Mouse (Mus musculus) heart, postnatal 25 days (tissue): ENCODE measurements at regions not wholly inside any gene's neighbourhood (a gene's known extent, or its start where the extent isn't known, plus 50 kb on each side); places are given as distances from the start of the nearest gene placed in this dataset.

Source experiments
- DNase-seq: peaks from one replicate; pipeline ENCODE4 v3.0.0; 2022; ENCODE audit warnings: low spot score
- intact Hi-C: fragments of 180-260 bp; cut with DNase I; formaldehyde crosslinking; loops from one replicate; pipeline ENCODE4 v1.15.1; 2025

DNA sequence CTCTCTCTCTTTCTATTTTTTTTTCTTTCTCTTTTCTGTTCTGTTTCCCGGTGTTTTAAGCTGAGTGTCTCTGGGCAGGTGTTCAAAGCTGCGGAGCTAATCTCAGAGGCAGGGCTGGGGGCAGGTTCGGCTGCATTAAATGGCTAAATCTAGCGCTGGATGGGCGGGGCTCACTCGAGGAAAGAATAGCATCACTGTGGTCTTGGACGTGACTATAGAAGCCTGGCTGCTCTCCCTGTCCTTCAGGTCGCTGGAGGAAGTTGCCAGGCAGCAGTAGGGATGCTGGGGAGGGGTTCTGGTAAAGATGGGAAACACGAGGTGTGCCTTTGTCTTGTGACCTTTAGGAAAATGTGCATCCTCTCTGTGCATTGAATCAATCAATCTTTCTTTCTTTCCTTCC is 88.0 kb upstream of the Runx3 start:
- intact Hi-C loops = loop anchor here (5.0 kb wide), 1 partner anchor 85 kb away; no protein-coding TSS in a partner anchor
- no peak for DNase-seq

DNA sequence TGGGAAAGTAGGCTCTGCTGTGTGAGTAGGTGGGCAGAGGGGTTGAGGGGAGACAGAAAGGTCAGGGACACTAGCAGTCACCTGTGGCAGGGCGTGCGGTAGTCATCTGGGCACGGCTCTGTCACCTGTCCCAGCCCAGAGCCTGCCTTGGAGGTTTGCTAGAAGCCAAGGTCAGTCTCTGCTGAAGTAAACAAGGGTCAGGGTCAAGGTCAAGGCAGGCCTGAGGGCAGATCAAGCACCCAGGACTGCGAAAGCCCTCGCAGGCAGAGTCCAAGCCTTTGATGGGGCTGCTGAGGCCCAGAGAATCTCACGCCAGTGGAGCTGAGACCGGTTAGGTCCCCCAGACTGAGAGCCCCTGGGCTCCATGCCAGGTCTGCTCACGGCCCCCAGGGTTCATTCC is 87.2 kb upstream of the Runx3 start:
- intact Hi-C loops = loop anchor here (5.0 kb wide), 1 partner anchor 86 kb away; no protein-coding TSS in a partner anchor
- DNase-seq = no peak

- no peak for DNase-seq
- intact Hi-C loops = loop anchor here (5.0 kb wide), 1 partner anchor 87 kb away; no protein-coding TSS in a partner anchor
Measured at GRCm38 (mm10) chr4:135034406-135034805, 86.0 kb upstream of the Runx3 start.

- DNase-seq = no peak
- intact Hi-C loops = no loop called here
Measured at GRCm38 (mm10) chr4:135036764-135037163, 83.7 kb upstream of the Runx3 start.

- DNase-seq = no peak
- intact Hi-C loops = no loop called here
Measured at GRCm38 (mm10) chr4:135039234-135039633, 81.2 kb upstream of the Runx3 start.

DNA sequence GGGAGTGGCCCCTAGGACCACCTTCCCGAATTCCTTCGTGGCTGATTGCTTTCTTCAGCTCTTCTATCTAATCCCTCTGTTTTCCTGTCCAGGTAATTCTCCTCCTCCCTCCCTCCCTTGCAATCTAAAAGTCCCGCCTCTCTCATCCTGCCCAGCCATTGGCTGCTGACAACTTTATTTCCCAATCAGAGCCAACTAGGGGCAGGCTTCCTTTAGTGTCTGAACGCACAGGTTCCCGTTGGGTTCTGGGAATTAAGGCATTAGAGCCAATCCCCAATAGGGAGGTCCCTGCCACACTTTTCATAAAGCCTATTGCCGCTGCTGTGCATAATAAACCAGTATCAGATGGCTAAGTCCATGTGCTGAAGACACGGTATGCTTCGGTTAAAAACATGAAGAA is 78.5 kb upstream of the Runx3 start:
- no peak for DNase-seq
- intact Hi-C loops = no loop called here

DNA sequence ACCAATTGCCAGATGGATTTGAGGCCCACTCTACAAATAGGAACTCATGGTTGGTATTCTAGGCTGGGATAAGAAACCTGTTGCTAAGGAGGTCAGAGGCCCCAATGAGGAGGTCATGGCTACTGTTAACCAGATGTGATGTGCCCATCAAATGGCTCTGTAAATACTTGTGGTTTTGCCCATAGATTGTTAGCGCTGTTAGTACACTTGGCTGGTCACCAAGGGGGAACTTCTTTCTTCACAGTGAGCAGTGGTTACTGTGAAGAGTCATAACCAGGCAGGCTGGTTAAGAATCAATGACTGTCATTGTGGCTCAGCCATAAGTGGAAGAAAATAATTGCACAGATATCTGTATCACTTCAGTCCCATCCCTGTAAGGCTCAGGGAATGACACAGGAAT is 78.0 kb upstream of the Runx3 start:
- intact Hi-C loops = no loop called here
- no peak for DNase-seq

GRCm38 (mm10) chr4:135045054-135045453 is 75.4 kb upstream of the Runx3 start:
- no peak for DNase-seq
- intact Hi-C loops = no loop called here

DNA sequence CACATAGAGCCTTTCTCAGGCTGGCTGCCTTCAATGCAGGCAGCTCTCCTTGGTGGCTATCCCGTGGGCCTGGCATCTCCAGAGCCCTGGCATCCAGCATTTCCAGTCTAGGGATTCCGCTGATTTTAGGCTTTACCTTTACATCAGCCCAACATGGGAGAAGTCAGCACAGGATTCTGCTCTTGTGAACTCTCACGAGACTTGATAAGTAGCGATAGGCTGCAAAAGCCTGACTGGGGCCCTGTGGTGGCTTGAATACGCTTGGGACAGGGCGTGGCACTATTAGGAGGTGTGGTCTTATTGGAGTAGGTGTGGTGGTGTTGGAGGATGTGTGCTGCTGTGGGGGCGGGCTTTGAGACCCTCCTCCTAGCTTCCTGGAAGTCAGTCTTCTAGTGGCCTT is 73.8 kb upstream of the Runx3 start:
- intact Hi-C loops = no loop called here
- no peak for DNase-seq

DNA sequence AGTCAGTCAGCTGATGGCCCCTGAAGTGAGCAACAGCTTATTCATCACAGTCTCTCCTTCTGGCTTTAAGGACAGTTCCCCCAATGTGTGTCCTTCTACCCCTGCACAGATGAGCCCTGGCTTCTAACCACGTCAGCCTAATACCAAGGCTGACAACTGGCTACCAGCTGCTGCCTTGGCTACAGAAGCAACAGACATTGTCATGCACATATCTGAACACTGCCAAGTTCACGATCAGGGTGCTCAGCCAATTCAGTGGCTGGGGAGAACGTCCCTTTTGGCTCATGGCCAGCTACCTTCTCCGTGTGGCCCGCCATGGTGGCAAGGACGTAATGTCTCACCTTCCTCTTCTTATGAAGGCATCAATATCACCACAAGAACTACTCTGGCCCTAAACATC is 73.2 kb upstream of the Runx3 start:
- intact Hi-C loops = no loop called here
- no peak for DNase-seq

DNA sequence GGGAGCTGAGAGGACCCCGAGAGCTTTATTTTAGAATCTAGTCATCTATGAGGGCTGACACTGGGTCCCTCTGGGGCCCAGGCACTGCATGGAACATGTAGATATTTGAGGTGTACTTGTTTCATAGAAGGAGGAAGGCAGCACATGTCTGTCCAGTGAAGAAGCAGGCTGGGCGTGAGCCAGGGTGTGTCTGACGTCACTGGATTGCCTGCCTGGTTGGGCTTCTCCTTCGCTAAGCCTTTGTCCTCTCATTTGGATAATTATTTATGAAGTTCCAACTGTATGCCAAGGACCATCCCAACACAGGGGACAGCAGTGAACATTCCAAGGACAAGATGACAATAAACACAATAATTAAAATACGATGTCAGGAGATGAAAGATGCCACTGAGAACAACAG is 72.7 kb upstream of the Runx3 start:
- DNase-seq = no peak
- intact Hi-C loops = no loop called here

DNA sequence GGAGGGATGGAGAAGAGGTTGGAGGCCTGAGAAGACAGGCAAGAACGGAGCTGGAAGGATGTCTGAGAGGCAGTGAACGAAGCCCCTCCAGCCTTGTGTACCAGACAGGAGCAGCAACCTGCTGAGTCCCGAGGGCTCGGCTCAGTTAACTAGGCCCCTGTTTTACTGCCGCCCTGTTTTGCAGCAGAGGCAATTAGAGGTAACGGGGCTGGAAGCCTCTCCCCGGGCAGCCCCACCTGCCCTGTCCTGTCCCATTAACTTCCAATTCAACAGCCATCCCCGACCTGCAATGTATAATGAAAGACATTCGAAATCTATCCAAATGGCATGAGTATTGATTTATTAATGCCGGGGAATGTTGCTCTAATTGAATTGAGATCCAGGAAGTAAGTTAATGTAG is 70.5 kb upstream of the Runx3 start:
- intact Hi-C loops = no loop called here
- DNase-seq = no peak

DNA sequence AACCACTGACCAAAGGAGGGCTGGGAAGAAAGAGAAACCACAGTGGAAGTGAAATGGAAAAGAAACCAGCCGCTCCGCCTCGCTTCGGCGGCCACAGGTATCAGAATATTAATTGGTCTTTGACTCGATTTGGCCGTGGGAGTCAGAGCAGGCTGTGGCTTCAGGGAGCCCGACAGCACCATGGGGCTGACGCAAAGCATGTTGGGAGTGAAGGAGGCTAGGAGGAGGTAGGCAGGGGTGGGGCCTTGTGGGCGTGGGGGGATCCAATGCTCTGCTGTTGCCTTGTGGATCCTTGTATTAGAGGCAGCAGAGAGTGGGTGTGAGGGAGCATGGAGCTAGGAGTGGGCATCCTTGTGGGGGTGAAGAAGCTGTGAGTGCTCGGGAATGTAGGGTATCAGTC is 69.0 kb upstream of the Runx3 start:
- intact Hi-C loops = no loop called here

GRCm38 (mm10) chr4:135053585-135053984 is 66.9 kb upstream of the Runx3 start:
- intact Hi-C loops = no loop called here
- DNase-seq = no peak

More for the DNA sequence above, 69.0 kb upstream of the Runx3 start:
- DNase-seq = no peak

DNA sequence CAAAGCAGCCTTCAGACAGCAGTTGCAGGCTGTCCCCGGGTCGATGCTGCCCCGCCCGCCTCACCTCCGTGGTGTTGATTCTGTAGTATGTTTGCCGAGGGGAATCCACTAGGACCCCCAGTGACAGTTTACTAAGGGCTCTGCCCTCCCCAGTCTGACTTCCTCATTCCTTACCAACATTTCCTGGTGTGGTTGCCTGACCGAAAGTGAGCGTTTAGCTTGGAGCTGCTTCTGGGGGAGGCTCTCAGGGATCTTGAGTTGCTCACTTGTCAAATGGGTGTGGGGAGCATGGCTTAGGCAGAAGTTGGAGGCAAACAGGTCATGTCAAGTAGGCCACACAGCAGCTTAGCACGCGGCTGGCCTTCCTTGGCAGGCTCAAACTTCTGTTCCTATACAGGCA is 66.1 kb upstream of the Runx3 start:
- intact Hi-C loops = no loop called here

DNA sequence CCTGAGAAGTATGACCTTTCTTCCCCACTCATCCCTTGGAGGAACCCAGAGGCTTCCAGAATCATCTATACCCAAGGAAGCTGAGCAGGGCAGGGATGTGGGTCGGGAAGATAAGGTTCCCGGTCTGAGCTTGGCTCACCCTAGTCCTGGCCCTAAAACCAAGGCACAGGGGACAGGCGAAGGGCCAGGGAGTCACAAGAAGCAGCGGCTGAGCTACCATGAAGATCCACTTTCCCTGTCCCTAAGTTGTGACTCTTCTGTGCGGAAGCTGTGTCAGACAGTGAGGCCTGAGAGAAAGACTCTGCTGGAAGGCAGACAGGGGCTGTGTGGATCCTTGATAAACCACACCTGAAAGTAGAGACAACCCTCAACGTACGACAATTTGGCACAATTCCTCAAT is 64.1 kb upstream of the Runx3 start:
- intact Hi-C loops = no loop called here
- DNase-seq = no peak

More for the DNA sequence above, 66.1 kb upstream of the Runx3 start:
- no peak for DNase-seq

DNA sequence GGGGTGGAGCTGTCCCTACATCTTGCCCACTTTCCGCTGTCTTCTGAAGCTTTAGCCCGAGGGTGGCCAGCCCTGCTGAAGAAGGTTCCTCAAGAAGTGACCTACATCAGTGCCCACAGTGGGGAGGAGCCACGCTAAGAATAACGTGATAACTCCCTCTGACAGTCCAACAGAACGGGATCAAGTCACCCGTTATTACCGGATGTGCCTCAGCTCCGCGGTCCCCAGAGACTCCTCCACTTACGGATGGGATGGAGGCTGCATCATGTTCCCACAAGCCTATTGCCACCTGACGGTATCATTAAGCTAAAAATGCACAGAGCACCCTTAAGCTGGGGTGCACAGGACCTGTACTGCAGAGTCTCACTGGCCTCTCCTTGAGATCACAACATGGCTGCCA is 63.2 kb upstream of the Runx3 start:
- no peak for DNase-seq
- intact Hi-C loops = no loop called here

DNA sequence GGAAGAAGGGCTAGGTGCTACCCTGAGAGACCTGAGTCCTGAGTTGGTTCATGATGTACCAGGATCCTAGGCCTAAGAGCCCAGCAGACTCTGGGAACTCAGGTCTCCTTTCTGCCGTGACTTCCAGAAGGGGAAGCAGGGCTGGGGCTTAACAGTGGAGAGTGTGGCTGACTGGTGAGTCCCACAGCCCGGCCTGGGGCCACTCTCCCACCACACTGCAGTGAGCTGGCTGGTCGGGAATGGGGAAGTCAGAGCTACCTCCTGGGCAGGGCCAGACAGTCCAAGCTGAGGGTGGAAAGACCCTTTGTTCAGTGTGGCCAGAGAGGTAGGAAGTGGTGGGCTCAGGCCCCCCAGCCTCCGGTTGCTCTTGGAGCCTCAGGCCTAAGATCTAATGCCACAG is 61.6 kb upstream of the Runx3 start:
- intact Hi-C loops = no loop called here
- DNase-seq = no peak

GRCm38 (mm10) chr4:135061030-135061743 is 59.3 kb upstream of the Runx3 start:
- intact Hi-C loops = loop anchor here (5.0 kb wide), 1 partner anchor 131 kb away; no protein-coding TSS in a partner anchor
- no peak for DNase-seq

DNA sequence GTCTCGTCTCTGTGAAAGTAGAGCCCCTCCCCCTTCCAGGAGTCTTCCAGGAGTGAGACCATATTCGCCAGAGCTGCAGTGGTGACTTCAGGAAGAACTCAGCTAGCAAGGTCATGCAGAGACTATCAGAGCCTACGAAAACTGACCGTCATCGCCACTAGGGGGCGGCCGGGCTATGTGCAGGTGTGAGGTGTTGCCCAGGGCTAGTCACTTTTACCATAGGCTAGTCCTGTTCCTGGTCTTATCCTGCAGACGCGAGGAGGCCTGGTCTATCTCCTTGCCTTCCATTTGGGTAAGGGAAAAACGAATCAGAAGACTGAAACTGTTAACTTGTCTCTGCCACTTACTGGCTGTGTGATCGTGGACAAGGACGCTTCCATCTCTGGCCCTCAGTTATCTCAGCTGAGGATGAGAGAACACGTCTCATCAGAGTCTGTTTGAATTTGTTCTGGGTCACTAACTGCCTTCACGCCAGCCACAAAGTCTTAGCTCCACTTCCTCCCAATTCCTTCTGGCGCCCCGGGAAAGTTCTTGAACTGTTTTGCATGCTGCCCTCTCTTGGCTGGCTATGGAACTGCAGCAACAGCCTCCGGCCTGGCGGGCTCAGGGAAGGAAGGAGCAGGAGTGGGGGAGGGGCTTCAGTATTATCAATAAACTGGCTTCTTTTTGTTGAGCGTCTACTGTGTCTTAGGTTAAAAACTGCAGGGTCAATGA is 53.5 kb upstream of the Runx3 start:
- peak; percentile 65 for DNase-seq

GRCm38 (mm10) chr4:135067805-135068204 is 52.6 kb upstream of the Runx3 start:
- DNase-seq = no peak
- intact Hi-C loops = loop anchor here (5.0 kb wide), 2 partner anchors 51 to 121 kb away; no protein-coding TSS in a partner anchor

More for the DNA sequence above, 53.5 kb upstream of the Runx3 start:
- intact Hi-C loops = loop anchor here (1.0 to 5.0 kb wide), 3 partner anchors 50 to 139 kb away; no protein-coding TSS in a partner anchor
